Mouse (Mus musculus) heart, postnatal 36 days (tissue): ENCODE measurements around the gene Gm10188. TPM values are rescaled to one million over a fixed set of nuclear protein-coding genes. Genes with fewer than 3 reads are reported as not detected.

Experiments used
- DNase-seq, 2 experiments: peaks; one replicate each; pipeline ENCODE4 v3.0.0; 2021 to 2022
- intact Hi-C: fragments of 180-260 bp; cut with DNase I; formaldehyde crosslinking; loops from one replicate; pipeline ENCODE4 v1.15.1; 2025
- microRNA-seq, 2 experiments: library from miRNA; unstranded; fragments of <30 nt; microRNA quantifications; one replicate each; pipeline ENCODE4 v1.2.0; 2021; ENCODE audit warnings: borderline number of aligned reads in 2 of 2
- total RNA-seq, 2 experiments: library from RNA; stranded (reverse); gene quantifications; 2 replicates each; pipeline ENCODE4 v1.2.3; 2021

The Gm10188 gene
- total RNA-seq, 2 experiments from 2014 or later = not detected

- intact Hi-C loops = no loop called here
- DNase-seq = no peak
Measured at GRCm38 (mm10) chr1:132197666-132198065, 31.9 kb downstream of the Gm10188 start.

- intact Hi-C loops = no loop called here
- no peak for DNase-seq
Measured at GRCm38 (mm10) chr1:132196337-132196736, 33.2 kb downstream of the Gm10188 start.

GRCm38 (mm10) chr1:132195681-132196080, 33.9 kb downstream of the Gm10188 start:
- DNase-seq = no peak
- intact Hi-C loops = no loop called here

- DNase-seq = no peak
- intact Hi-C loops = no loop called here
Measured at GRCm38 (mm10) chr1:132195100-132195499, 34.5 kb downstream of the Gm10188 start.

- DNase-seq = no peak
- intact Hi-C loops = no loop called here
Measured at GRCm38 (mm10) chr1:132194624-132195023, 34.9 kb downstream of the Gm10188 start.

- intact Hi-C loops = no loop called here
Measured at GRCm38 (mm10) chr1:132193806-132194205, 35.8 kb downstream of the Gm10188 start.

GRCm38 (mm10) chr1:132191786-132192680, 37.5 kb downstream of the Gm10188 start:
- no peak for DNase-seq
- intact Hi-C loops = no loop called here

More at GRCm38 (mm10) chr1:132193806-132194205, 35.8 kb downstream of the Gm10188 start:
- no peak for DNase-seq

- intact Hi-C loops = no loop called here
- DNase-seq = no peak
Measured at GRCm38 (mm10) chr1:132191093-132191785, 38.3 kb downstream of the Gm10188 start, which contains the start of the genes Lemd1 and AC124108.1. Lemd1 (plus strand) TSS chr1:132191431. AC124108.1 (plus strand) TSS chr1:132191457.

- no peak for DNase-seq
- intact Hi-C loops = no loop called here
Measured at GRCm38 (mm10) chr1:132190621-132191092, 38.9 kb downstream of the Gm10188 start.

- DNase-seq = no peak
- intact Hi-C loops = no loop called here
Measured at GRCm38 (mm10) chr1:132190040-132190513, 39.5 kb downstream of the Gm10188 start.

- intact Hi-C loops = no loop called here
Measured at GRCm38 (mm10) chr1:132189231-132189630, 40.3 kb downstream of the Gm10188 start.

GRCm38 (mm10) chr1:132188442-132189066, 41.0 kb downstream of the Gm10188 start:
- intact Hi-C loops = no loop called here
- no peak for DNase-seq

More at GRCm38 (mm10) chr1:132189231-132189630, 40.3 kb downstream of the Gm10188 start:
- DNase-seq = no peak

- no peak for DNase-seq
- intact Hi-C loops = no loop called here
Measured at GRCm38 (mm10) chr1:132186303-132186702, 43.3 kb downstream of the Gm10188 start.

Small RNAs within 50 kb of the gene (microRNA-seq; reads per million reads assigned to microRNA genes)
- 2.7 to 2.9 reads per million in 2 experiments for gene Mir135b

Other genes with a start within 250 kb of the Gm10188 start
- 10 to 100 TPM; 91.5 to 91.8 TPM for gene Elk4, start 222.2 kb downstream of the Gm10188 start, total RNA-seq
- gene Mfsd4a, start 161.7 kb downstream of the Gm10188 start, total RNA-seq = 1 to 10 TPM; 1.4 to 2.3 TPM
- 10 to 100 TPM; 16.5 to 17.9 TPM for gene Cdk18, start 90.1 kb downstream of the Gm10188 start, total RNA-seq
- gene Lemd1, start 38.3 kb downstream of the Gm10188 start, total RNA-seq = not detected
- not detected for gene AC124108.1, start 38.3 kb downstream of the Gm10188 start, total RNA-seq
- gene Klhdc8a, start 68.9 kb upstream of the Gm10188 start, total RNA-seq = 10 to 100 TPM; 14.3 to 19.1 TPM
- gene Nuak2, start 86.4 kb upstream of the Gm10188 start, total RNA-seq = 1 to 10 TPM; 3.7 to 3.8 TPM
- 10 to 100 TPM; 18.2 to 19.7 TPM for gene Tmcc2, start 161.5 kb upstream of the Gm10188 start, total RNA-seq
- 10 to 100 TPM; 16.6 to 17.0 TPM for gene Dstyk, start 187.8 kb upstream of the Gm10188 start, total RNA-seq
- gene Rbbp5, start 247.6 kb upstream of the Gm10188 start, total RNA-seq = 10 to 100 TPM; 19.2 to 22.0 TPM